Mouse (Mus musculus): ENCODE measurements around the gene Trim30c.
"Not testable (repeated sequence)": the region's sequence is repeated elsewhere in the genome, so short reads cannot be mapped to it uniquely, and the experiment has no call there.

The Trim30c gene

DNA sequence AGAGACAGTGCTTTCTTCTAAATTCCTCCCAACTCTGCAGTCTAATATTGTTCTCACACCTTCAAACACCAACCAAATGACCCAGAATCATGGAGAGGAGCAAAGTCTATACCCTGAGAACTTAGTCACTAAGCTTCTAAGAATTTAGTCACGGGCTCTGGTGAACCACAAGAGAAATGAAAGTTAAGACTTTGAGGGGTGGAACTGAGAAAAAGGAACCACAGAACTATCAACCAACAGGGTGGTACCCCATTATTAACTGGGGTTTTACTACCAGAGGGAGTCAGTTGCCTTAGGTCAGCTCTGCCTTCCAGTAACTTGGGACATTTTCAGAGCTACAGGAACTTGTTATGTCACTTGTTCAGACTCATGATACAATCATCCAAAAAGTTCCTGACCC, at the start of gene Trim30c:
Gene Trim30c, minus strand, starts transcription at position 140 of the 400 bp plus-strand sequence.
- no peak for DNase-seq (ENCODE audit: low spot score in 2 of 2)

GRCm38 (mm10) chr7:104445961-104446645, 45.5 kb upstream of the Trim30c start:
- no peak for DNase-seq (ENCODE audit: low spot score in 2 of 2)

GRCm38 (mm10) chr7:104404460-104404950, 3.9 kb upstream of the Trim30c start:
- no peak for DNase-seq (ENCODE audit: low spot score in 2 of 2)

- DNase-seq (ENCODE audit: low spot score in 2 of 2): no peak
These were observed 503 bp upstream of the Trim30c start for GRCm38 (mm10) chr7:104401140-104401539.

DNA sequence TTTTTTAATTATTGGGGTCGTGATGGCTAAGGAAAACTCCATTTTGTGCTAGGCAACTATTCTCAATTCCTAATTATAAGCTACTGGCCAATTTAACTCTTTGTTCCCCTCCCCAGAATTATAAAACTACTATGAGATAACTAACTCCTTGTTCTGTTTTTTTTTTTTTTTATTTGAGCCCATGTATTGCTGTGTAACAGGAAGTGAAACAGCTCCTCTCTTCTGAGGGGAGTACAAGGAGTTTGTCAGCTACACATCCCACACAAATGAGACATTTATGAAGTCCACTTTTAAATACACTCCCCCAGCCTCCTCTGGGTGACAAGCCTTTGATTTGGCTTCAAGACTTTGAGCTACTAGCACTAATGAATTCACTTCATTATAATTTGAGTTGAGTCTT, 2.1 kb downstream of the Trim30c start:
- no peak for DNase-seq (ENCODE audit: low spot score in 2 of 2)

- no peak for DNase-seq (ENCODE audit: low spot score in 2 of 2)
These were observed 30.8 kb downstream of the Trim30c start, which contains the start of gene Trim30b for GRCm38 (mm10) chr7:104369736-104370414. Trim30b (minus strand) TSS chr7:104369884.

DNA sequence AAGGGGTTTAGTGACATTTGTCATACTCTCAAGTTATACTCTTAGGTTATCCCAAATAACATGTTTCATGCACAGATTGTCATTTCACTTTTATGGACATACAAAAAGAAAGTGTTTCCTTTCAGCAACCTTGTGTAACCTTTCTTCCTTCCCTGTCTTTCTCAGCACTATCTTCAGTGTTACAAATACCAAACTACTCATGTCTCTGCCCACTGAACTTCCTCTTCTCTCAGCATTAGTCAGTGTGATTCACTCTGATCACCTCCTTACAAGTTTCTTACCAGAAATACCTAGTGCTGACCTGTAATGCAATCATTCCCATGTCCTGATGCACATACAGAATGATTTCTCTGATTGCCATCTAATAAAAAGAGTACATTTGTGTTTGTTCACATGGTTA, 34.3 kb downstream of the Trim30c start:
- DNase-seq (ENCODE audit: low spot score in 2 of 2): no peak

DNA sequence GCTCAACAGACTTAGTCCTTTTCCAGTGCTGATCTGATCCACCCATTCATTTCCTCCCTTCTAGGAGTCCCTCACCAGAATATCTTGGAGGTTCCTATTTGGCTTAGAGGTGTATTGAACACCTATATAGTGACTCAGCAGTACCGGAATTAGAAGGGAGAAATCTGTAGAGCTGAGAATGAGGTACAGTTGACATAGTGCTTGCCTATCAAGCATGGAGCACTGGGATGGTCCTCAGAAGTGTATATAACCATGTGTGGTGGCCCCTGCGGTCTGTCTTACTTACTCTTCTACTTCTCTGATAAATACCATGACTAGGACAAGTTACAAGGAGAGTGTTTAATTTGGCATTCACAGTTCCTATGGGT, 47.1 kb downstream of the Trim30c start:
- no peak for DNase-seq (ENCODE audit: low spot score in 2 of 2)

DNA sequence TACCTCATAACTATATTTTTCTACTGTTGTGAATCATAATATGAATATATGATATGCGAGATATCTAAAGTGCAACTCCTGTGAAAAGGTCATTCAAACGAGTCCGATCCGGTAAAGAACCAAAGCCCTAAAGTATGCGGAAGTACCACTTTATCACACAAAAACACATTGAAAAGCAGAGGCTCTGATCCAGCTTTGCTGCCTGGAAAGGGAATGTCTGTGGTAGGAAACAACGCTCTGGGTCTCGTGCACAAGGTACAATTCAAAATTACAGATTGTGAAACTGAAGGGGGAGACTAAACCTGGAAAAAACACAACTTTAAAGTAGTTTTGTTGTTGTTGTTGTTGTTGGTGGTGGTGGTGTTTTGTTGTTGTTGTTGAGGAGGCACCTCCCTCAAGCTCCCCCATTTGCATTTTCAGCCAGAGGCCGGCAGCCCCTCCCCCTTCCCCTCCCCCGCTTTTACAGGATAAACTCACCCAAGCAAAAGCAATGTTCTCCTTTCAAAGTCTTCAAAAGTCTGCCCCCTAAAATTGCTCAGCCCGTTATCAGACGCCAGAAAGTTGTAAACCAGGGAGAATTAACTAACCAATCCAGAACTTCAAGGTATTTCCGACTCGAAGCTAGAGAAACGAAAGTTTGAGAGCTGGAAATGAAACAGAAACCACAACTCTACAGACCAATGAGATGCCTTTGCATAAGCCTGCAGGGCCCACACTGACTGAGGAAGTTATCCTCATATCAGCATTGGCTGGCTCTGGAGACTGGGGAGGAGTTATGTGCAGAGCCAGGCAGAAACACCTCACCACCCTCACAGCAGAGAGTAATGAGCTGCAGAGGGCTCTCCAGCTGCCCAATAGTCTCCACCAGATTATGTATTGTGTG, 47.7 kb downstream of the Trim30c start, which contains the start of gene Trim12c:
Gene Trim12c, minus strand, starts transcription at position 646 of the 883 bp plus-strand sequence.
- DNase-seq (ENCODE audit: low spot score in 2 of 2): peak in 1 of 2 experiments; percentile 1

DNA sequence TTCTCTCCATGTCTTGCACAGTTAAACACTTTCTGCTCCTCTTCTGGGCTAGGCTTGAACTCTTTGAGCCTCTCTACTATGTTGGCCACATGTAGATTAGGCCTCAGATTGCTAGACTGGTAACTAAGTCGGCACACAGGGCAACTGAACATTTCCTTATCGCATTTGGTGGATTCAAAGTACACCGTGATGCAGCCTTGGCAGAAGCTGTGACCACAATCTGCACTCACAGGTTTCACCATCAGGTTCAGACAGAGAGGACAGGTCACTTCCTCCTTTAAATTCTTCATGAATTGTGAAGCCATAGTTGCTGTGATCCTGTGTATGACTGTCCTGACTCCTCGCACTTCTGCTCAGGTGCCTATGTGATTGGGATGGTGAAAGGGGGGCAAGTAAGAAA, 52.6 kb downstream of the Trim30c start:
- DNase-seq (ENCODE audit: low spot score in 2 of 2): not testable (repeated sequence)

GRCm38 (mm10) chr7:104340744-104341143, 59.9 kb downstream of the Trim30c start:
- not testable (repeated sequence) for DNase-seq (ENCODE audit: low spot score in 2 of 2)

GRCm38 (mm10) chr7:104335547-104335946, 65.1 kb downstream of the Trim30c start:
- not testable (repeated sequence) for DNase-seq (ENCODE audit: low spot score in 2 of 2)
